In the genomic region with DNA sequence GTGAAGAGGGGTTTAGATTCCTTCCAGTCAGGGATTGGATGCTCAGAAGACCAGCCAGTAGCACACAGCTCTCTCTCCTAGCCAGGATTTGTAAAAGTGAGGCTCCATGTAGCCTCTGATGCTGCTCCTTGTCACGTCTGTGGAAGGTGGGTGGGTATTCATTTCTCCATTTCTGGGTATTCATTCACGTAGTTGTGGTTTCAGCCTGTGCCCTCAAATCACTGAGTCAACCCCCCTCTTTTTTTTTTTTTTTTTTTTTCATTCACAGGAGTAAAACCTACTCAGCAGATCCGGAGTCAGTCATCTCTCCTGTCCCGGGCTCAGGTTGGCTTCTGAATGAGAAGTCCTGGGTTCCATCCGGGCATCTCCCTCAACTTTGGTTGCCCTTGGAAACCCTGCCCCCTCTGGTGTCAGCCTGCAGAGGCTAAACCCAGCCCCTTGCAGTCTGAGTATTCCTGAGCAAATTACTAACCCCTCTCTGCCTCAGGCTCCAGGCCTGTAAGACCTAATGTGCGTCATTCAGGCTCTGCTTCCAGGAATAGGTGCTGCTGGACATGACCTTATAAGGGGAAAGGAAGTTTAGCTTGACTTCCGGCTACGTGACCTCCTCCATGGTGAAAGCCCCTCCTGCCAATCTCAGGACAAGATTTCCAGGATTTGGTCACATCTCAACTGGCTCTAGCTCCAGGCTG, we compare ENCODE assay signal across 27 mouse cellular contexts. TPM values are rescaled to one million over a fixed set of nuclear protein-coding genes. Genes with fewer than 3 reads are reported as not detected.
DNase-seq lines count a peak whose midpoint lies in the region; ATAC-seq and TF ChIP-seq lines count a peak whose summit lies in the region.
"Had no signal": no experiment of that assay in that cellular context is flagged by ENCODE, and none has a peak within 500 bp of the region (broad histone marks: within the 10 kb centered on the region; RNA-seq: fewer than 3 reads in every experiment).

No protein-coding gene starts in this region.

- TF ChIP-seq EP300 in liver, postnatal 0 days (IDR thresholded peaks at IDR 0.05; ENCODE audit: low read depth), result no peak

- H3K4me1 ChIP-seq in liver, postnatal 0 days (ENCODE audit: insufficient read depth), result peaks cover 25% of the 10 kb centered on the region
- H3K4me1 ChIP-seq in liver, embryonic 12.5 days, result peaks cover 24% of the 10 kb centered on the region
- H3K4me1 ChIP-seq in intestine, postnatal 0 days (replicated peaks; ENCODE audit: control insufficient read depth, insufficient read depth, low read length), result 0 out of 2 replicates have a peak, but pooled peaks cover 4% of the 10 kb centered on the region

- ATAC-seq in CD4-positive, CD25-positive, alpha-beta regulatory T cell, adult 4 months, result no peak
- ATAC-seq in liver, postnatal 0 days, result no peak
- ATAC-seq in liver, embryonic 12.5 days, result no peak
- ATAC-seq in intestine, postnatal 0 days, result no peak
- ATAC-seq: forebrain, embryonic 13.5 days; hindbrain, postnatal 0 days; intestine, embryonic 16.5 days; Patski had no signal

- H3K27ac ChIP-seq in liver, postnatal 0 days (ENCODE audit: low read depth), result 0 out of 2 replicates have a peak overlapping the region, but pooled peaks have one; percentile 48
- no peak overlapping the region for H3K27ac ChIP-seq in liver, embryonic 12.5 days
- no peak overlapping the region for H3K27ac ChIP-seq in intestine, postnatal 0 days (ENCODE audit: low read depth, low read length)
- H3K27ac ChIP-seq: forebrain, embryonic 13.5 days; heart, embryonic 13.5 days; hindbrain, embryonic 12.5 days; hindbrain, postnatal 0 days; liver, embryonic 15.5 days; macrophage had no signal

- no peak overlapping the region for H3K9ac ChIP-seq in liver, postnatal 0 days (replicated peaks)
- no peak overlapping the region for H3K9ac ChIP-seq in liver, embryonic 12.5 days
- H3K9ac ChIP-seq in intestine, postnatal 0 days (ENCODE audit: low read depth, low read length), result no peak overlapping the region
- H3K9ac ChIP-seq: forebrain, embryonic 13.5 days; heart, embryonic 13.5 days; hindbrain, embryonic 12.5 days; liver, embryonic 15.5 days had no signal

- no peaks in the 10 kb centered on the region for H3K9me3 ChIP-seq in liver, postnatal 0 days (ENCODE audit: low read length)
- H3K9me3 ChIP-seq in liver, embryonic 12.5 days (replicated peaks), result no peaks in the 10 kb centered on the region
- H3K9me3 ChIP-seq in intestine, postnatal 0 days (ENCODE audit: control insufficient read depth), result no peaks in the 10 kb centered on the region
- H3K9me3 ChIP-seq: forebrain, embryonic 13.5 days; G1E; heart, embryonic 13.5 days; hindbrain, embryonic 12.5 days; liver, embryonic 15.5 days had no signal

- H3K4me2 ChIP-seq in liver, postnatal 0 days (ENCODE audit: low read depth, low read length), result no peak overlapping the region
- H3K4me2 ChIP-seq in liver, embryonic 12.5 days, result no peak overlapping the region
- no peak overlapping the region for H3K4me2 ChIP-seq in intestine, postnatal 0 days (replicated peaks; ENCODE audit: low read depth)
- H3K4me2 ChIP-seq: forebrain, embryonic 13.5 days; heart, embryonic 13.5 days; hindbrain, embryonic 12.5 days; liver, embryonic 15.5 days had no signal

- H3K36me3 ChIP-seq in liver, postnatal 0 days (replicated peaks; ENCODE audit: insufficient read depth, low read length), result no peaks in the 10 kb centered on the region
- H3K36me3 ChIP-seq in liver, embryonic 12.5 days, result no peaks in the 10 kb centered on the region
- H3K36me3 ChIP-seq in intestine, postnatal 0 days (ENCODE audit: control insufficient read depth, insufficient read depth), result no peaks in the 10 kb centered on the region
- H3K36me3 ChIP-seq: heart, embryonic 13.5 days; hindbrain, embryonic 12.5 days; liver, embryonic 15.5 days had no signal

- peak; percentile 63 for DNase-seq in CD4-positive, CD25-positive, alpha-beta regulatory T cell, adult 2 months (ENCODE audit: low read depth, low spot score)
- no peak for DNase-seq in liver, postnatal 0 days
- peak; percentile 92 for DNase-seq in NIH3T3 (ENCODE audit: low read depth)
- no peak for DNase-seq in left cerebral cortex, adult 18-20 months (ENCODE audit: low spot score in 2 of 2)
- DNase-seq: adrenal gland, postnatal 25 days; cerebellum, adult 2 months; cerebellum, postnatal 14 days; gastrocnemius, postnatal 14 days; heart, adult 11 months; kidney, adult 9 months; kidney, postnatal 10 days; layer of hippocampus, adult 9-11 months; liver; midbrain, embryonic 14.5 days; thymus, postnatal 14 days had no signal

- WGBS in liver, postnatal 0 days (ENCODE audit: insufficient replicate concordance), result 57% methylated on average over 8 of the region's 8 CpGs
- WGBS in liver, embryonic 12.5 days (ENCODE audit: insufficient replicate concordance), result 61% methylated on average over 8 of the region's 8 CpGs
- 73% methylated on average over 8 of the region's 8 CpGs for WGBS in intestine, postnatal 0 days

- TF ChIP-seq CTCF in liver, postnatal 0 days (IDR thresholded peaks at IDR 0.05; ENCODE audit: low read depth), result no peak
- TF ChIP-seq CTCF in intestine, postnatal 0 days (IDR thresholded peaks at IDR 0.05; ENCODE audit: low read depth), result no peak

- no peaks in the 10 kb centered on the region for H3K27me3 ChIP-seq in liver, postnatal 0 days (ENCODE audit: insufficient read depth, low read length)
- no peaks in the 10 kb centered on the region for H3K27me3 ChIP-seq in liver, embryonic 12.5 days (replicated peaks)
- no peaks in the 10 kb centered on the region for H3K27me3 ChIP-seq in intestine, postnatal 0 days (replicated peaks; ENCODE audit: control insufficient read depth, insufficient read depth, low read length)
- H3K27me3 ChIP-seq: forebrain, embryonic 13.5 days; heart, embryonic 13.5 days; hindbrain, embryonic 12.5 days; liver, embryonic 15.5 days; Patski had no signal

- H3K4me3 ChIP-seq in liver, postnatal 0 days (ENCODE audit: low read depth, low read length), result no peak overlapping the region
- no peak overlapping the region for H3K4me3 ChIP-seq in liver, embryonic 12.5 days
- no peak overlapping the region for H3K4me3 ChIP-seq in intestine, postnatal 0 days (ENCODE audit: low read depth, low read length)
- H3K4me3 ChIP-seq: forebrain, embryonic 13.5 days; heart, embryonic 13.5 days; hindbrain, embryonic 12.5 days; liver, embryonic 15.5 days had no signal

RNA-seq across cellular contexts. Expression of a gene that starts 3.1 kb away (rescaled TPM):
- polyA plus RNA-seq in CD4-positive, CD25-positive, alpha-beta regulatory T cell, adult 4 months (2017; shearing (Covaris generic)), result 100 to 1,000 TPM; 209 to 263 TPM
- polyA plus RNA-seq in liver, postnatal 0 days (2015; fragmentation: Nextera tagmentation; extraction: Ambion mirVana), result 0.33 and 0.36 TPM in 2 replicates
- polyA plus RNA-seq in liver, embryonic 12.5 days (2016; fragmentation: Nextera tagmentation; extraction: Ambion mirVana), result 0.12 TPM in 1 of 2 replicates, not detected in the other
- total RNA-seq in left cerebral cortex, adult 18-20 months (2021), result under 1 TPM; 0.35 to 0.94 TPM
- 0.20 and 0.42 TPM in 2 replicates for polyA plus RNA-seq in intestine, postnatal 0 days (2015; fragmentation: Nextera tagmentation; extraction: Ambion mirVana)

RNA-seq across cellular contexts. Expression of a gene that starts 3.2 kb away (rescaled TPM):
- polyA plus RNA-seq in CD4-positive, CD25-positive, alpha-beta regulatory T cell, adult 4 months (2017; shearing (Covaris generic)), result 100 to 1,000 TPM; 550 to 588 TPM
- polyA plus RNA-seq in liver, postnatal 0 days (2015; fragmentation: Nextera tagmentation; extraction: Ambion mirVana), result 227 and 228 TPM in 2 replicates
- 326 and 344 TPM in 2 replicates for polyA plus RNA-seq in liver, embryonic 12.5 days (2016; fragmentation: Nextera tagmentation; extraction: Ambion mirVana)
- total RNA-seq in left cerebral cortex, adult 18-20 months (2021), result 100 to 1,000 TPM; 215 to 216 TPM
- polyA plus RNA-seq in intestine, postnatal 0 days (2015; fragmentation: Nextera tagmentation; extraction: Ambion mirVana), result 223 and 231 TPM in 2 replicates

Comparison
In these comparisons a context has a peak if more than half of its experiments do, and no peak if none do; other contexts are left out.
1. DNase-seq: peak in CD4-positive, CD25-positive, alpha-beta regulatory T cell, adult 2 months (single experiment) and NIH3T3 (single experiment); none in liver, postnatal 0 days (single experiment) and left cerebral cortex, adult 18-20 months (0 of 2).
2. RNA of a gene that starts 3.1 kb away (polyA plus RNA-seq): 209 to 263 TPM in CD4-positive, CD25-positive, alpha-beta regulatory T cell, adult 4 months; 0.33 to 0.36 TPM in liver, postnatal 0 days, 0.20 to 0.42 TPM in intestine, postnatal 0 days and 0.12 TPM in liver, embryonic 12.5 days; every median in the first group is over 100 times any median in the second.